Mouse (Mus musculus): ENCODE measurements at regions not wholly inside any gene's neighbourhood (a gene's known extent, or its start where the extent isn't known, plus 50 kb on each side); places are given as distances from the start of the nearest gene placed in this dataset.

DNA sequence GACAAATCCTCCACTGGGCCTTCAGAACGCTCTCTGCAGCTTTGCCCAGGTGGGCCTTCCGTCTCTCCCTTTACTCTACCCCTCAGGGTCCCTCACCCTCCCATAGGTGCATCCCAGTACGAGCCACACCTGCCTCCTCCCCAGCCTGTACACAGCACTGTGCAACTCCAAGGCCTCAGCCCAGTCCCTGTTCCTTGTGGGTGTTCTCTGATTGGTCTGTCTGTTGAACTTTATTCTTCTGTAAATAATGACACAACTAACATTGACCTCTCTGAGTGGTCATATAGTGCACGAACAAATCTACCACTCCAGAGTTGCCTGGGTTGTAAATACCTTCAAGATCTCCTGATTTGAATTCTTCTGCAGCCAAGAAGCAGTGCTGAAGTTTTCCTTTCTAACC, 167.8 kb upstream of the Hes1 start:
- dilution Hi-C loops (cut with MboI; ENCODE audit: extremely low pct_ligation_motif_present, extremely low pct_unique_long_range_greater_than_20kb, low sequenced_read_pairs) = no loop called here
- Histone ChIP-seq H3K9ac (ENCODE audit: insufficient read depth, low read depth) (no peak overlapping the region), H3K27ac (ENCODE audit: insufficient read depth, low read depth) (no peak overlapping the region), H3K4me2 (ENCODE audit: insufficient read depth, low read depth, poor library complexity, severe bottlenecking) (no peak overlapping the region), H3K4me3 (replicated peaks in 1 of 3; ENCODE audit: low read depth in 2 of 3, low read length in 2 of 3, poor library complexity in 1 of 3) (no peak overlapping the region), H3K27me3 (replicated peaks) (no peaks in the 10 kb centered on the region), H3K9me3 (replicated peaks; ENCODE audit: low read length) (no peaks in the 10 kb centered on the region), H3K4me1 (ENCODE audit: control insufficient read depth in 1 of 2, insufficient read depth in 2 of 2) (peaks cover 0 to 9% of the 10 kb centered on the region in 2 experiments; a peak in 1 of 4 replicates), H3K36me3 (replicated peaks in 1 of 2; ENCODE audit: control insufficient read depth in 1 of 2, insufficient read depth in 1 of 2, low read length in 1 of 2) (no peaks in the 10 kb centered on the region), H3K79me2 (replicated peaks; ENCODE audit: control insufficient read depth, extremely low read depth, insufficient read depth, poor library complexity, severe bottlenecking) (no peaks in the 10 kb centered on the region)
- in situ Hi-C loops (cut with MboI; ENCODE audit: low pct_ligation_motif_present, low pct_unique_long_range_greater_than_20kb, low sequenced_read_pairs) = no loop called here
- no peak for DNase-seq (ENCODE audit: extremely low read depth)
- TF ChIP-seq MEF2A (IDR thresholded peaks at IDR 0.05; ENCODE audit: borderline replicate concordance, low read depth, low read length) = no peak
- TF ChIP-seq POLR2A (IDR thresholded peaks at IDR 0.05; ENCODE audit: low read depth, low read length) = no peak
- TF ChIP-seq MAFK (IDR thresholded peaks at IDR 0.05; ENCODE audit: insufficient replicate concordance, low read length) = no peak
- TF ChIP-seq HCFC1 (IDR thresholded peaks at IDR 0.05; ENCODE audit: low read depth, low read length) = no peak
- TF ChIP-seq JUND (conservative IDR thresholded peaks at IDR 0.05; ENCODE audit: low read depth, low read length) = no peak
- no peak for TF ChIP-seq PAX5 (IDR thresholded peaks at IDR 0.05; ENCODE audit: low read length)
- TF ChIP-seq JUN (IDR thresholded peaks at IDR 0.05; ENCODE audit: insufficient read depth, low read depth, low read length) = no peak
- no peak for TF ChIP-seq EP300 (IDR thresholded peaks at IDR 0.05; ENCODE audit: low read length)
- TF ChIP-seq KAT2A (IDR thresholded peaks at IDR 0.05; ENCODE audit: insufficient replicate concordance, low read length) = no peak
- no peak for TF ChIP-seq ETS1 (conservative IDR thresholded peaks at IDR 0.05; ENCODE audit: low read depth, low read length)

DNA sequence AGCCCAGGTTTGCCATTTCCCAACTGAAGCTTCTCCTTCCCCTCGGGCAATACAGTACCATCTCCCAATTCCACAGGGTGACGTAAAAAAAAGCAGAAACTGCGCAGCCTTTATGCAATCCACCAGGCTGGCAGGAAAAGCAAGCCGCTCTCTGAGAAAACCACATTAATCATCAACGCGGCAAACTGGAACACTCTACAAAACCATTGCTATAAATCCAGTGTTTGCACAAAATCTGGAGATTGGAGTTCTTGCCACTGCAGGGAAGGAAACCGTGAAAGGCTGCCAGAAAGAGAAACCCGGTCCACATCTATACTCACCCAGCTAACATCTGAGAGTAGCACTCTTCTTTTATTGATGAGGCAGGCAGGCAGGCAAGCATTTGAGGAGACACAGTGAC, 160.7 kb upstream of the Hes1 start:
- no peak overlapping the region for H3K9ac ChIP-seq (ENCODE audit: insufficient read depth, low read depth)
- H3K4me2 ChIP-seq (ENCODE audit: insufficient read depth, low read depth, poor library complexity, severe bottlenecking) = no peak overlapping the region
- DNase-seq (ENCODE audit: extremely low read depth) = no peak
- TF ChIP-seq ZNF384 (IDR thresholded peaks at IDR 0.05; ENCODE audit: low read depth, low read length) (no peak), NELFE (IDR thresholded peaks at IDR 0.05; ENCODE audit: low read depth, low read length) (no peak), ETS1 (conservative IDR thresholded peaks at IDR 0.05; ENCODE audit: low read depth, low read length) (no peak), MYC (IDR thresholded peaks at IDR 0.05; ENCODE audit: low read depth, low read length) (no peak), MAX (IDR thresholded peaks at IDR 0.05; ENCODE audit: low read length) (no peak), IRF4 (IDR thresholded peaks at IDR 0.05; ENCODE audit: low read depth, low read length) (no peak), JUN (IDR thresholded peaks at IDR 0.05; ENCODE audit: insufficient read depth, low read depth, low read length) (no peak), JUND (conservative IDR thresholded peaks at IDR 0.05; ENCODE audit: low read depth, low read length) (no peak), USF2 (conservative IDR thresholded peaks at IDR 0.05; ENCODE audit: low read depth, low read length) (no peak), MEF2A (IDR thresholded peaks at IDR 0.05; ENCODE audit: borderline replicate concordance, low read depth, low read length) (no peak), GABPA (IDR thresholded peaks at IDR 0.05; ENCODE audit: insufficient replicate concordance, low read depth, low read length) (no peak), CHD1 (IDR thresholded peaks at IDR 0.05; ENCODE audit: low read depth, low read length) (no peak), ELF1 (IDR thresholded peaks at IDR 0.05; ENCODE audit: low read depth, low read length) (no peak), KAT2A (IDR thresholded peaks at IDR 0.05; ENCODE audit: insufficient replicate concordance, low read length) (no peak), RCOR1 (conservative IDR thresholded peaks at IDR 0.05; ENCODE audit: low read depth, low read length) (no peak), SIN3A (IDR thresholded peaks at IDR 0.05; ENCODE audit: low read length) (no peak), SMC3 (IDR thresholded peaks at IDR 0.05; ENCODE audit: low read depth, low read length) (no peak), CHD2 (IDR thresholded peaks at IDR 0.05; ENCODE audit: low read length) (no peak)
- no peaks in the 10 kb centered on the region for H3K36me3 ChIP-seq (replicated peaks in 1 of 2; ENCODE audit: control insufficient read depth in 1 of 2, insufficient read depth in 1 of 2, low read length in 1 of 2)
- H3K4me1 ChIP-seq (ENCODE audit: control insufficient read depth in 1 of 2, insufficient read depth in 2 of 2) = 0 out of 4 replicates have a peak, but pooled peaks cover 0 to 3% of the 10 kb centered on the region in 2 experiments
- no peak overlapping the region for H3K4me3 ChIP-seq (replicated peaks in 1 of 3; ENCODE audit: low read depth in 2 of 3, low read length in 2 of 3, poor library complexity in 1 of 3)
- no peaks in the 10 kb centered on the region for H3K79me2 ChIP-seq (replicated peaks; ENCODE audit: control insufficient read depth, extremely low read depth, insufficient read depth, poor library complexity, severe bottlenecking)
- in situ Hi-C loops (cut with MboI; ENCODE audit: low pct_ligation_motif_present, low pct_unique_long_range_greater_than_20kb, low sequenced_read_pairs) (no loop called here), dilution Hi-C loops (cut with MboI; ENCODE audit: extremely low pct_ligation_motif_present, extremely low pct_unique_long_range_greater_than_20kb, low sequenced_read_pairs) (no loop called here)
- H3K27me3 ChIP-seq (replicated peaks) = peaks cover 4% of the 10 kb centered on the region
- H3K27ac ChIP-seq (ENCODE audit: insufficient read depth, low read depth) = no peak overlapping the region
- no peaks in the 10 kb centered on the region for H3K9me3 ChIP-seq (replicated peaks; ENCODE audit: low read length)

Measured in CH12.LX (cell line).